Mouse (Mus musculus): ENCODE data around the gene Glipr1l2. TPM values are rescaled to one million over a fixed set of nuclear protein-coding genes. Genes with fewer than 3 reads are reported as not detected.
"Not testable (repeated sequence)": the region's sequence is repeated elsewhere in the genome, so short reads cannot be mapped to it uniquely, and the experiment has no call there.

Glipr1l2 gene
- not detected for total RNA-seq (2021)

DNA sequence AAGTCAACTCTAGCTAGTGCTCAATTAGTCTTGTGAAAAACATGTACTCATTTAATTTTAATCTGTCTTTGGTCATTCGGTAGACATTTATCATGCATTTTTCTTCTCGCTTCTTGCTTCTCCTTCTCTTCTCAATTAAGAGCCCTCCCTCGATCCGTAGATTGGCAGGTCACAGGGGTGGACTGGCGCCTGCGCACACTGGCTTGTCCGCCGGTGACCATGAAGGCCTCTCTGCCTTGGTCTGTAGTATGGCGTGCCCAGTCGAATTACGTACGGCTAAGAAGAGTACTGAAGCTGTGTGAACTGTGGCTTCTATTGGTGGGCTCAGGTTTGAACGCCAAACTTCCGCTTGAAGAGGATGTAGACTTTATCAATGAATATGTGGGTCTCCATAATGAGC is at the start of gene Glipr1l2:
Glipr1l2 (plus strand) TSS at position 198 of the 400 bp plus-strand sequence.
- intact Hi-C loops (cut with DNase I): no loop called here

DNA sequence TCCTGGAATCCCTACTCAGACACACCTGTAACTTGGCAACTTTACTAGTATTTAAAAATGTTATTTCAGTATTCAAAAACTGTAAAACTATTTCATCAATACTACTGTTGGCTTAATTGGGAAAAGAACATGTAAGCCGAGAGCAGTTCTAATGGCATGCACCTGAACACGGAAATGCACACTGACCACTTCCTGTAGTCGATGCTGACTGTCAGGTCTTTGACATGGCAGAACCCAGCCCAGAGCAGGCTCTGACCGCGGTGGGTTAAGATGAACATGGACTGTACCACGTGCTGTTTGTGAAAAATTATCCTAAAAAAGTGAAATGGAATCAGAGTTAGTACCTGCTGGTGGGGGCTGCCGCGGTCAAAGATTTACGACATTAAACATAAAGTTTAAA is 39.6 kb upstream of the Glipr1l2 start:
- DNase-seq (ENCODE audit: low spot score in 2 of 2): not testable (repeated sequence)

More for the DNA sequence above, at the start of gene Glipr1l2:
- no peak for DNase-seq (ENCODE audit: low spot score in 2 of 2)

DNA sequence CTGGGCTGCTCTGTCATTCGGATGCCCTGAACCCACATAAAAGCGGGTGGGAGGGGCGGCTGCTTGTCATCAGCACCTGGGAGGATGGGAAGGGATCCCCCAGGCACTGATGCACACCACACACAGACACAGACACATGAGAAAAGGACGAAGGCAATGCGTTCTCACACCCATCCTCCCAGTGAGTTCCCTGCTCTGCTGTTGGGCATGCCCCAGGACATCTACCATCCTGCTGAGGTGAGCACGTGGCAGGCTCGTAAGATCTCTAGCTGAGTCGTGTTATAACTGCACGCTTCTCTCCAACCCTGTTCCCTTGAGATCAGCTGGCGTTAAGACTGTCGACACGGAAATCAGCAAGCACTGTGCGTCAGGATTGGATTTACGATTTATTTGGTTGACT is 38.9 kb upstream of the Glipr1l2 start:
- DNase-seq (ENCODE audit: low spot score in 2 of 2); intact Hi-C loops (cut with DNase I): not testable (repeated sequence)

More for the DNA sequence above, 39.6 kb upstream of the Glipr1l2 start:
- intact Hi-C loops (cut with DNase I): not testable (repeated sequence)

DNA sequence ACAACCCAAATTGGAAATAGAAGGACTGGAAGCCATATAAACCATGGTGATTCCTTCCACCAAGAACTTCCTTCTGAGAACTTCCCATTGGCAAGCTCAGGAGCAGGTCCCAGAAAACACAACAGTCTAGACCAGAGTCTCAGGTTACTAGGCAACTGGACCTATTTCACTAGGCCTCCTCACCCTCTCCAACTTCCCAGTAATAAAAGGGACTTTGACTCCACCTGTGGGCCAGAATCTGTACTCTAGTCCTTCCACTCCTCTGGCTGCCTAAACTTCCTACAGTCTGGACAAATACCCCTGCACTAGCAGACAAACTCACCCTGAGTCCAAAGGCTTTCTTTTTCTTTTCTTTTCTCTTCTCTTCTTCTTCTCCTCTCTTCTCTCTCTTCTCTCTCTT is 31.9 kb upstream of the Glipr1l2 start:
- intact Hi-C loops (cut with DNase I): no loop called here
- no peak for DNase-seq (ENCODE audit: low spot score in 2 of 2)

DNA sequence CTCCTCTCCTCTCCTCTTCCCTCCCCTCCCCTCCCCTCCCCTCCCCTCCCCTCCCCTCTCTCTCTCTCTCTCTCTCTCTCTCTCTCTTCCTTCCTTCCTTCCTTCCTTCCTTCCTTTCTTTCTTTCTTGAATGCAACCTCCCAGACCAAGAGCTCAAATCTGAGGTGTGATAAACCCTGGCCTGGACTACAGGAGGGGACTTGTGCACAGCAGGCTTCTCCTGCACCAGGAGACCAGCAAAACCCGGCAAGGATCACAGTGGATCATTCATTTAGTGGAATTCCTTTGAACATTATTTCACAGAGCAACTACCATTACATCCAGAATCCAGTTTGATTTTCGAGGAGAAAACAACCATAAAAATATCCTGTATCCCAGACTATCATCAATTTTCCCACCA is 31.2 kb upstream of the Glipr1l2 start:
- DNase-seq (ENCODE audit: low spot score in 2 of 2): not testable (repeated sequence)

DNA sequence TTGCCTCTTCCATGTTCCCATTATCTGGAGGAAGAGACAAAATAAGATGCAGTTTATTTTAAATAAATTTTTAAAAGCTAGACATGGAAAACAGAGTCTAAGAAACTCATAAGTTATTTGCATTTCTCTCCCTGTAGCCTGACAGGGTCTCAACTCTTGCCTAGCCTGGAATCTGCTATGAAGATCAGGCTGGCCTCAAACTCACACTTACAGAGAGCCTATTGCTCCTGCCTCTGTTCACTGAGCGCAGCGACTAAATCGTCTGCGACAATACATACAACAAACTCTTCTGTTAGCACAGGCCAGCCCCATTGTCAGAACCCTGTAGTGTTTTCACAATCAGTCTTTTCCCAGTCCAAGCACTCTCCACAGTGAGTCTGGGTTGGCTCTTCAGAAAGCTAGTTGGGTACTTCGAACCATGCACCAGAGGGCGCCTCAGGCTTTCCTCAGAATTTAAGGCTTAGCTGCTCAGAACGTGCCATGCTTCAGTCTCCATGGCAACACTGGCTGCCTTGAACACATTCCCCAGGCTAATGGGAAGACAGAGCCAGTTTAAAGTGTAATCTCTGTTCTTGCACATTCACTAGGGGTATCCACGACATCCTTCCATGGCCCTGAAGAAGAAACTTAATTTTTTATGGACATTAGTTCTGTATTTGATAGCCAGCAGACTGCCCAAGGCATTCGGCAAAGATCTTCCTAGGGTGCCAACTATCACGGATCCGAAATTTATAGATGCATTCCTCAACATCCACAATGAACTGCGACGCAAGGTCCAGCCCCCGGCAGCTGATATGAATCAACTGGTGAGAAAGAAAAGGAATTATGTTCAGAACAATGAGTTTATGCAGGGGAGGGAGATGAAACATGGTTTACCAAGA is 23.2 kb upstream of the Glipr1l2 start, which contains the start of gene Glipr1l1:
Glipr1l1 (plus strand) TSS at position 488 of the 881 bp plus-strand sequence.
- peak; percentile 86 to 91 for DNase-seq (ENCODE audit: low spot score in 2 of 2)
- intact Hi-C loops (cut with DNase I): loop anchor here (5.0 kb wide), 2 partner anchors 102 to 742 kb away; partner anchors contain the start of genes Caps2 and Glipr1l3

More for the DNA sequence above, 31.2 kb upstream of the Glipr1l2 start:
- intact Hi-C loops (cut with DNase I): not testable (repeated sequence)

DNA sequence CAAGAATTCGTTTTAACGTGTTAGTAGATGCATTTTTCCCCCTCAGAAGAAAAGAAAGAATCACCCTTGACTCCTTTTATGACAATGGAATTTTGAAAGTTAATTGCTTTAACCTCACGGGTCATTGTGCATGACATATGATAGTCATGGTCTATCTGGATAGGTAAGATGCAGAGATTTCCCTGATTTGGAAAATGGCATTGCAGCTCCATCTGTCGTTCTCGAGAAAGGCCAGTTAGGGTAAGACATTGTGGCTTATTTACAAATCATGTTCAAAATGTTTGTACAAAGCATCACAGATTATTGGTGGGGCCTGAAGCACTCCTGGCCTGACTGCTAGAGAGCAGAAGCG is 22.6 kb upstream of the Glipr1l2 start:
- DNase-seq (ENCODE audit: low spot score in 2 of 2): not testable (repeated sequence)
- intact Hi-C loops (cut with DNase I): loop anchor here (5.0 kb wide), 2 partner anchors 102 to 742 kb away; partner anchors contain the start of genes Caps2 and Glipr1l3

DNA sequence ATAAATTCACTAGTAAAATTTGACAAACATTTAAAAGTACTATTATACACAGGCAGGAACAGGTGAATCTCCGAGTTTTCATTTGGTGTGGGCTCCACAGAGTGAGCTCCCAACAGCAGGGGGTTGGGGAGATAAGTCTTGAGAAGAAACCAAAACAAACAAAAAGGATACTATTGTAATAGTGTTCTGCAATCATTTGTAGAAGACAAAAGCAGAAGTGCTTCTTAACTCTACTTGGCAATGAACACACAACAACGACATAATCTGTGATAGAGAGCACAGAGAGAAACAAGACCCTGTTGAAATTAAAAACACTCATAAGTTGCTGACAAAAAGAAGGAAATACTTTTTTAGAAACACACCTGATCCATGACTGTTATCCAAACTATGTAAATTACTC is 3.1 kb upstream of the Glipr1l2 start:
- intact Hi-C loops (cut with DNase I): no loop called here
- no peak for DNase-seq (ENCODE audit: low spot score in 2 of 2)

DNA sequence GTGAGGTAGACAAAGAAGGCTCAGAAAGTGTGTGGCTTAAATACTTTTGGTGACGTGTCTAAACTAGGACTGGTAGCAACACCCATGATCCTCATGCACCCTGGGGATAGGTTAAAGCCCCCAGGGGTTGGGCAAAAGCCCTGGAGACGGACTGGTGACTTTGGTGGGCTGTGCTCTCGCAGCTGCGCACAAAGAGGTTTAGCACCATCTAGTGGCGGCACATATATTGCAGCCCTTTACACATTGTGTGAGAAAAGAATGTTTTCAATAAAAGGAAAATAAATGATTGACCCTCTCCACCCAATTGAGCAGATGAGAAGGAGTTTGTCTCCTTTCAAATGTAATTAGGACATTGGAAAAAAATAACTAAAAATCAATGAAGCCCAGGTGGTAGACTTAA is 22.6 kb downstream of the Glipr1l2 start:
- peak; percentile 47 to 60 for DNase-seq (ENCODE audit: low spot score in 2 of 2)
- intact Hi-C loops (cut with DNase I): loop anchor here (5.0 kb wide), 2 partner anchors 38 to 128 kb away; no protein-coding TSS in a partner anchor

DNA sequence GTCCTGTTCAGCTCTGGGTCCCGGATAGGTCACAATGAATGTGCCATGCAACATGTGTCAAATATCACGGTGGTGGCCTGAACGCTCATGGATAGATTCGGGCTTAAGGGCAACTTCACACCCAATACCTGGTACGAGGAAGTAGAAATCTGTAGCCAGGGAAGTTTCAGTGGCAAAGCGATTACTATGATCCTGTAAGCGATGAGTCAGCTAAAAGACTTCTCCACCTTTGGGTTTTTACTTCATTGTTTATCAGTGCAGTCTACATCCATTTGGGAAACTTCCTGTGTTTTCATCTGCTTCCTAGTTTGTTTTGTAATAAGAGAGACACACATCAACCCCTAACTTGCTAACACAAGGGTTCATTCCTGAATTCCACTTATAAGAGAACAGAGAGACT is 27.2 kb downstream of the Glipr1l2 start:
- no peak for DNase-seq (ENCODE audit: low spot score in 2 of 2)
- intact Hi-C loops (cut with DNase I): no loop called here

DNA sequence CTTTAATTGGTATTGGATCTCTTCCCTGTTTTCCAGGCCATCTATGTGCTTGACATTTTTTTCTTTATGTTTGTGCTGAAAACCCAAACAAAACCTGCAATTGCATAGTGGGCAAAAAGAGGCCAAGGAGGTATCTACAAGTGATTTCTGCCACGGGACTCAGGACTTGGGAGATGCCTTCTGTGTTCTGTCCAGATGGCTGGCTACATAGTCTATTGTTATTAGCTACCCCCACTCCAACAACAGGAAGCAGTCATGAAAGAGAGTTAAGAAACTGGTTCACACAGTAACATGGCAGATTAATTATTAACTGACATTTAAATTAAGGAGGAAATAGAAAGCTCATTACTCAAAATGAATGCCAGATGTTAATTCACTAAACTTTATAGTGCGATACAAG is 41.9 kb downstream of the Glipr1l2 start:
- intact Hi-C loops (cut with DNase I): not testable (repeated sequence)

DNA sequence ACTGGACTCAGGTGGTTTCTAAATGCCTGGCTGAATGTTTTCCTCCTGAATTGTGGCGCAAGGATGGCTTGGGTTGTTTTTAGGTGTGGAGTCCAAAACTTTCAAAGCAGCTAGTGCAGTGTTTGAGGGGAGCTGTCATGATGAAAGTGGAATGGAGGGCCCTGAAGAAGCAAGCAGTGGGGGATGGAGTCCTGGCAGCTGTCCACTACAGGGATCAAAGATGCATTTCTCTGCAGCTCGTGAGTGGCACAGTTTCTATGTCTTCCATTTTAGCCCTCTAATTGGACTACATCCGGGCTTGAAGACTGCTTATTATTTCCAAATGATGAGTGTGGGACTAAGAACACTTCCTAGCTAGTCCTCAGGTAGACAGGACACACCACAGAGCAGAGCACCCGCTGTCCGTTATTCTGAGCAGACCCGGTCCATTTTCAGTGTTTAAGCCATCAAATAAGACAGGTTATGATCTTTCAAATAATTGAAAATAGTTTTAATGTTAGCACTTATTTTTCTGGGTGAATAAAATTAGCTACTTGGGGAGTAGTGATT is 44.6 kb downstream of the Glipr1l2 start:
- DNase-seq (ENCODE audit: low spot score in 2 of 2); intact Hi-C loops (cut with DNase I): not testable (repeated sequence)

More for the DNA sequence above, 41.9 kb downstream of the Glipr1l2 start:
- not testable (repeated sequence) for DNase-seq (ENCODE audit: low spot score in 2 of 2)

DNA sequence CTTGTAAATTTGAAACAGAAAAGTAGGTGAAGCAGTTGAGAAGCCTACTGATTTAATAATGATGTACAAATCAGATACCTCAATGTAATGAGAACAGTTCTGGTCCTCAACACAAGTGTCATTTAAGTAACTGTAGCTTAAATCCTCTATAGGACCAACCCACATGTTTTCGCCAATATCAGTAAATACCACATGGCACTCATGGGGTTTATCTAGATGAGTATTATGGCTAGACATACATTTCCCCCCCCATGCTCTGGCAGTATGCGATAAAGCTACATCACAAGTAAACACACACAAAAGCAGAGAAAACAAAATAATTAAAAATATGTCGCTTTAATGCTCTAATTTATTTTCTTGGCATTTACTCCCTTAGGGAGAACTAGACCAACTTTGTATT is 49.0 kb downstream of the Glipr1l2 start:
- intact Hi-C loops (cut with DNase I): no loop called here
- no peak for DNase-seq (ENCODE audit: low spot score in 2 of 2)

DNA sequence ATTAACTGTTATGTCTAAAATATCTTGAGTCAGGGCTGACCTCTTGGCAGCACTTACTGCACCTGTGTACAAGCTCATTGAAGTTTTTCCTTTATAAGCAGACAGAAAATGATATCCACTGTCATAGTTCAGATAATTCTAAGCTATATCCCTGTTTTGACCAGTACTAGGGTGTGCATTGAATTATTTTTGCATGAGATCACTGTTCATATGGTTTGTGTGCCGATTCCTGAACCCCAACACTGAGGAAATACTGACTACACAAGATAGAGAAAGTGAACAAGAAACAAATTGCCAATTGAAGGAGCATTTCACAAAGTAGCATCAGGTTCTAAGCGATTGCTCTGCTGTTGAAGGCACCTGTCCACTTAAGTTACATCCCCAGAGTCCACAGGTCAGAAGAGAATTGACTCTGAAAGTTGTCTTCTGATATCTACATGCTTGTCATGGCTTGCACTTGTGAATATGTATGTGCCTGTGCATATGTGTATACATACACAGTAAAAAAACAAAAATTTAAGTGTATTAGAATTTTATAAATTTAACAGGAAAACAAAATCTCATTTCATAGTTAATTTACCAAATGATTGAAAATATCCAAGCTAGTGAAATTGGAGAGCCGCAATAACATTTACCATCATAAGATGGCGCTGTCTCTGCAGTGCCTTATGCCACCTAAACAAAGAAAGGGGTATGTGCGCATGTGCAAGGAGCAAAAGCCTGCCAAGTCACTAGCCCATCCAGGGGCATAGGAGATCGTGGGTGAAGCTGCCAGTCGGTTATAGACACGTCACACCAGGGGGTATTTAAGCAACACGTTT is 55.1 kb downstream of the Glipr1l2 start:
- peak; percentile 44 to 72 for DNase-seq (ENCODE audit: low spot score in 2 of 2)
- intact Hi-C loops (cut with DNase I): no loop called here

DNA sequence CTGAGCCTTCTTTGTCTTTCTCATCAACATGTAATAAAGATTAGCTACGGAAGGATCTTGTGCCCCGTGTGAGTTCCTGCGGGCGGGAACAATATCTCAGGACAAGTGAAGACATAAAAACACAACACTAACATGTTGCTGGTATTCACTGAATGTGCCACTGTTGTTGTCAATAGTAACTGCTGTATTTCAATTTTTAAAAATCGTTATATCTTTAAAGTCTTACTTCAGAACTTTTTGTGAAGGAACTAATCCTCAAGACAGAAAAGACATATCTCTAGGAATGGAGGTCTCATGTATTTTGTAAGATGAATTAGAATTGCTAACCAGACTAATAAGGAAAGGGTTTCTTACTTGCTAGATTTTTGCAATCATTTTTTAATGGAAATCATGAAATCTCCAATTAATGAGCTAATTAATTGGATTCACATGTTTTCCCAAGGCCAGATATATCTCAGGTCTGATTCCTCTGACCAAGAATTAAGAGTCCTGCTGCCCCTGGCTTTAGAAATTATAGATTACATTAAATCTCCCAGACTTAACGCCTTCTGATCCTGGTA is 55.8 kb downstream of the Glipr1l2 start:
- no peak for DNase-seq (ENCODE audit: low spot score in 2 of 2)
- intact Hi-C loops (cut with DNase I): no loop called here

DNA sequence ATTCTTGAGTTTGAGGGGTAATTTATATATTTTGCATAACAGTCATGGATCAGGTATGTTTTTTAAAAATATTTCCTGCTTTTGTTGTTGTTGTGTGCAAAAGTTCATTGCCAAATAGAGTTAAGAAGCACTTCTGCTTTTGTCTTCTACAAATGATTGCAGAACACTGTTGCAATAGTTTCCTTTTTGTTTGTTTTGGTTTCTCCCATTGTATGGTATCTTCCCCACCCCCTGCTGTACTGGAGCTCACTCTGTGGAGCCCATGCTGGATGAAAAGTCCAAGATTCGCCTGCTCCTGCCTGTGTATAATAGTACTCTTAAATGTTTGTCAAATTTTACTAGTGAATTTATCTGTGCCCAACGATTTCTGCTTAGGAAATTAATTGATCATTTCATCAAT is 56.7 kb downstream of the Glipr1l2 start:
- intact Hi-C loops (cut with DNase I): no loop called here
- no peak for DNase-seq (ENCODE audit: low spot score in 2 of 2)
